Mouse (Mus musculus): ENCODE data around the gene H2-M10.6. TPM values are rescaled to one million over a fixed set of nuclear protein-coding genes. Genes with fewer than 3 reads are reported as not detected.
A peak's percentile ranks its signal among the peaks of the same experiment; 100 is the strongest.
"Not testable (repeated sequence)": the region's sequence is repeated elsewhere in the genome, so short reads cannot be mapped to it uniquely, and the experiment has no call there.

Gene H2-M10.6
- total RNA-seq (2014; rRNA removed; ENCODE audit: low replicate concordance): not detected in 2 replicates
- polyA plus RNA-seq (2015; fragmentation: Nextera tagmentation; extraction: Ambion mirVana): not detected in 2 replicates

DNA sequence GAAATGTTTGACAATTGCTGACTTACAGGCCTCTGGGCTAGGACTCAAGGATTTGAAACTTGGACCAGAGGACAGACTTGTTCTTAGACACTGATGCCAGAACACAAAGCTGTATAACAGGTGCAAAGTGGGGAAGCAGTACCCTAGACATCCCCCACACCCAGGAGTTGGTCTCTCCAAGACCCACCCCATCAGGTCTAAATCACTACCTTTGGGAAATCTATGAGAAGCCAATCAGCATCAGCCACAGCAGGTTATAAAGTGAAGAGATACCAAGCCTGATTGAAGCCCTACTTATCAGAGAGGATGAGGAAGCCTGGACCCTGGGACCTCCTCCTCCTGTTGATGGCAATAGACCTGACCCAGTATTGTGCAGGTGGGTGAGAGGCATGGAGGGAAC, at the start of gene H2-M10.6:
TSS of gene H2-M10.6 (plus strand) at position 301 of the 400 bp plus-strand sequence.
- Histone ChIP-seq H3K9me3 (replicated peaks; ENCODE audit: control insufficient read depth, low read length) (no peaks in the 10 kb centered on the region), H3K27me3 (ENCODE audit: control insufficient read depth, insufficient read depth, low read length) (no peaks in the 10 kb centered on the region), H3K36me3 (replicated peaks; ENCODE audit: control insufficient read depth, insufficient read depth, low read length) (no peaks in the 10 kb centered on the region), H3K4me3 (ENCODE audit: low read depth, low read length) (no peak within 1 kb of the TSS), H3K9ac (replicated peaks; ENCODE audit: low read depth, low read length) (no peak within 1 kb of the TSS), H3K4me2 (ENCODE audit: low read depth, low read length) (no peak within 1 kb of the TSS), H3K4me1 (ENCODE audit: control insufficient read depth, insufficient read depth) (no peaks in the 10 kb centered on the region), H3K27ac (ENCODE audit: low read depth) (no peak within 1 kb of the TSS)
- no peak for TF ChIP-seq CTCF (IDR thresholded peaks at IDR 0.05; ENCODE audit: low read depth)
- no peak for TF ChIP-seq EP300 (IDR thresholded peaks at IDR 0.05; ENCODE audit: low read depth)
- ATAC-seq (ENCODE audit: insufficient read depth, low read depth) (no peak), DNase-seq (ENCODE audit: low spot score) (no peak)

DNA sequence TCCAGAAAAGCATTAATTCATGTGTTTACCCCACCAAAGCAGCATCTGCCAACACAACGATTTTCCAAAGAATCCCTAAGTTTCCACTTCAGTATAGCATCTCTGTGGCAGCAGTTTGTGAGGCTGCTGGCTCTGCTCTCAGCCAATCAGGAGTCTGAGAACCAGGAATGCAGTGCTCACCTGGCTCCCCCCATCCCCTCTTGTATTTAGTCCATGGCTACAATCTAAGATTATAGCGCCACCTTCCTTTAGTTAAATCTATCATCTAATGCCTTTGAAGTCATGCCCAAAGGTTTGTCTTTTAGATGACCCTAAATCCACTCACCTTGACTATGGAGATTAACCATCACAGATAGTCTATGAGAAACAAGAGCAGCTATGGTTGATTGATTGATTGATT, 48.2 kb upstream of the H2-M10.6 start:
- Histone ChIP-seq H3K4me1 (ENCODE audit: control insufficient read depth, insufficient read depth) (no peaks in the 10 kb centered on the region), H3K4me2 (ENCODE audit: low read depth, low read length) (no peak overlapping the region), H3K9me3 (replicated peaks; ENCODE audit: control insufficient read depth, low read length) (no peaks in the 10 kb centered on the region), H3K4me3 (ENCODE audit: low read depth, low read length) (no peak overlapping the region), H3K27ac (ENCODE audit: low read depth) (no peak overlapping the region), H3K27me3 (ENCODE audit: control insufficient read depth, insufficient read depth, low read length) (no peaks in the 10 kb centered on the region), H3K9ac (replicated peaks; ENCODE audit: low read depth, low read length) (no peak overlapping the region), H3K36me3 (replicated peaks; ENCODE audit: control insufficient read depth, insufficient read depth, low read length) (no peaks in the 10 kb centered on the region)
- ATAC-seq (ENCODE audit: insufficient read depth, low read depth) (no peak), DNase-seq (ENCODE audit: low spot score) (no peak)
- TF ChIP-seq CTCF (IDR thresholded peaks at IDR 0.05; ENCODE audit: low read depth) (no peak), EP300 (IDR thresholded peaks at IDR 0.05; ENCODE audit: low read depth) (no peak)
- WGBS: 55% methylated on average over 2 of the region's 2 CpGs

DNA sequence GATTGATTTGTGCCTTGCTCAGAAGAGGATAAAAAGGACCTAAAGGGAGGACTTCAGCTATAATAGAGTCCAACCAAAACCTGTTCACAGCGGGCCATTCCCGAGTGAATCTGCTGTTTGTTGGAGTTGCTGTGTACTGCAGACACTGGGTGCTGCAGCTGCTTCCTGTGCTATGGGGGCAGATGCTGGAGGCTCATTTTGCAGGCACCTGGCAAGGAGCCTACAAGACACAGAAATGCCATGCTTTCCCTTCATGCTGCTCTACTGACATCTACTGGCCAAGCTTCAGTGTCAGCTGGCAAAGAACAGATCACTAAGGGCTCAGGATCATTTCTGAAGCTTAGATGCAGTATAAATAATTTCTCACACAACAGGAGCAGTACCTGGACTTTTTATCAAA, 47.7 kb upstream of the H2-M10.6 start:
- H3K9me3 ChIP-seq (replicated peaks; ENCODE audit: control insufficient read depth, low read length); H3K27ac ChIP-seq (ENCODE audit: low read depth); H3K9ac ChIP-seq (replicated peaks; ENCODE audit: low read depth, low read length); H3K4me3 ChIP-seq (ENCODE audit: low read depth, low read length); H3K4me2 ChIP-seq (ENCODE audit: low read depth, low read length); H3K4me1 ChIP-seq (ENCODE audit: control insufficient read depth, insufficient read depth); ATAC-seq (ENCODE audit: insufficient read depth, low read depth); H3K36me3 ChIP-seq (replicated peaks; ENCODE audit: control insufficient read depth, insufficient read depth, low read length); H3K27me3 ChIP-seq (ENCODE audit: control insufficient read depth, insufficient read depth, low read length); DNase-seq (ENCODE audit: low spot score): not testable (repeated sequence)
- peak; percentile 53 for TF ChIP-seq CTCF (IDR thresholded peaks at IDR 0.05; ENCODE audit: low read depth)
- whole genome bisulfite sequencing: 13% methylated on average over 2 of the region's 2 CpGs

- WGBS: 51% methylated on average over 2 of the region's 2 CpGs
- H3K27me3 ChIP-seq (ENCODE audit: control insufficient read depth, insufficient read depth, low read length); ATAC-seq (ENCODE audit: insufficient read depth, low read depth); H3K4me1 ChIP-seq (ENCODE audit: control insufficient read depth, insufficient read depth); H3K9ac ChIP-seq (replicated peaks; ENCODE audit: low read depth, low read length); DNase-seq (ENCODE audit: low spot score); H3K27ac ChIP-seq (ENCODE audit: low read depth); H3K4me2 ChIP-seq (ENCODE audit: low read depth, low read length); H3K36me3 ChIP-seq (replicated peaks; ENCODE audit: control insufficient read depth, insufficient read depth, low read length); H3K4me3 ChIP-seq (ENCODE audit: low read depth, low read length); H3K9me3 ChIP-seq (replicated peaks; ENCODE audit: control insufficient read depth, low read length): not testable (repeated sequence)
Observed at GRCm38 (mm10) chr17:36765403-36765802, 46.6 kb upstream of the H2-M10.6 start.

GRCm38 (mm10) chr17:36772610-36773009, 39.4 kb upstream of the H2-M10.6 start, which contains the start of gene H2-M10.5:
Gene H2-M10.5 (plus strand): TSS chr17:36772910.
- not testable (repeated sequence) for H3K9me3 ChIP-seq (replicated peaks; ENCODE audit: control insufficient read depth, low read length); H3K4me2 ChIP-seq (ENCODE audit: low read depth, low read length); H3K4me3 ChIP-seq (ENCODE audit: low read depth, low read length); H3K9ac ChIP-seq (replicated peaks; ENCODE audit: low read depth, low read length); H3K4me1 ChIP-seq (ENCODE audit: control insufficient read depth, insufficient read depth); H3K27ac ChIP-seq (ENCODE audit: low read depth); H3K36me3 ChIP-seq (replicated peaks; ENCODE audit: control insufficient read depth, insufficient read depth, low read length); ATAC-seq (ENCODE audit: insufficient read depth, low read depth); H3K27me3 ChIP-seq (ENCODE audit: control insufficient read depth, insufficient read depth, low read length); DNase-seq (ENCODE audit: low spot score)
- 76% methylated on average over 2 of the region's 2 CpGs for WGBS

DNA sequence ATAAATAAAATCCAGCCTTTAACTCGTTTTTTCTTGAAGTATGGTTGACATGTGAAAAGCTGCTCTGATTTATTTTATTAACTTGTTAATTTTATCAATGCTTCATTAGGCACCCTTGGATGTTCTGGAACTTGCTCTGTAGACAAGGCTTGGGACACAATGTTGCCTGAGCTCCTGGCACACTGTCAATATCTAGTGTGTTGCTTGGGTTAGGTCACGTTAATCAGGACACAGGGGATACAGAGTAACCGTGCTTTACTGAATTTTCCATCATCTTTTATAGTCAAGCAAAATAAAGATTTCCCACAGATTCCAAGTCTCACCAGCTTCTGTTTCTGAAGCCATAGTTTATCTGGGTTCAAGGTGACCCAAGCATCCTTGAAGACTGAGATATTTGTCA, 30.4 kb upstream of the H2-M10.6 start:
- H3K9ac ChIP-seq (replicated peaks; ENCODE audit: low read depth, low read length): no peak overlapping the region
- ATAC-seq (ENCODE audit: insufficient read depth, low read depth): no peak
- H3K27ac ChIP-seq (ENCODE audit: low read depth): no peak overlapping the region

More for the DNA sequence above, 30.4 kb upstream of the H2-M10.6 start:
- Histone ChIP-seq H3K4me1 (ENCODE audit: control insufficient read depth, insufficient read depth) (no peaks in the 10 kb centered on the region), H3K9me3 (replicated peaks; ENCODE audit: control insufficient read depth, low read length) (no peaks in the 10 kb centered on the region), H3K4me2 (ENCODE audit: low read depth, low read length) (no peak overlapping the region), H3K36me3 (replicated peaks; ENCODE audit: control insufficient read depth, insufficient read depth, low read length) (no peaks in the 10 kb centered on the region), H3K27me3 (ENCODE audit: control insufficient read depth, insufficient read depth, low read length) (no peaks in the 10 kb centered on the region), H3K4me3 (ENCODE audit: low read depth, low read length) (no peak overlapping the region)
- 38% methylated on average over 3 of the region's 3 CpGs for WGBS
- DNase-seq (ENCODE audit: low spot score): peak; percentile 7
- TF ChIP-seq EP300 (IDR thresholded peaks at IDR 0.05; ENCODE audit: low read depth) (no peak), CTCF (IDR thresholded peaks at IDR 0.05; ENCODE audit: low read depth) (no peak)
